Mouse (Mus musculus): ENCODE measurements at regions not wholly inside any gene's neighbourhood (a gene's known extent, or its start where the extent isn't known, plus 50 kb on each side); places are given as distances from the start of the nearest gene placed in this dataset.

- Histone ChIP-seq H3K27me3 (ENCODE audit: control insufficient read depth, insufficient read depth, low read length, poor library complexity, severe bottlenecking) (0 out of 2 replicates have a peak, but pooled peaks cover 2% of the 10 kb centered on the region), H3K36me3 (ENCODE audit: control insufficient read depth, insufficient read depth, low read length, poor library complexity, severe bottlenecking) (no peaks in the 10 kb centered on the region)
- peak; percentile 50 for DNase-seq (ENCODE audit: low read depth, low spot score)
Measured at GRCm38 (mm10) chr2:61401636-61402587, 176.5 kb upstream of the Tank start.

DNA sequence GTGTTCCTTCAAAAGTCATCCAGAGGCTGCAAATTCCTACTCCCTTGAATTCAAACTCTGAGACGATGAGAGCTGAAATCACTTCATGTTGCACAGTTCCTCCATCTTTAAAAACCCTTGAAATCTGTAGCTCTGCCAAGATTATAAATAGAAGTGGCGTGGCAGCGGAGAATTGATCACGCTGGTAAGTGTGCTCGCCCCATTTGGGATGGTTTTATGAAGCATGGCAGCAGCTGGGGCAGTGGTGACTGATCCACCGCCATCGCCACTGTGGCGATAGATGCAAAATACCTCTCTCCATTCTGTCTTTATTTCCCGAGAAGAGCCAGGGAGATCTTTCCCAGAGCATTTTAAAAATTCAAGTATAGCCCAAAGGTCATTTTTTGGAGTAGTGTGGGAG lies 179.8 kb upstream of the Tank start:
- H3K27me3 ChIP-seq (ENCODE audit: control insufficient read depth, insufficient read depth, low read length, poor library complexity, severe bottlenecking) = 0 out of 2 replicates have a peak, but pooled peaks cover 2% of the 10 kb centered on the region
- DNase-seq (ENCODE audit: low read depth, low spot score) = no peak
- H3K36me3 ChIP-seq (ENCODE audit: control insufficient read depth, insufficient read depth, low read length, poor library complexity, severe bottlenecking) = no peaks in the 10 kb centered on the region

GRCm38 (mm10) chr2:61389622-61390021 lies 188.8 kb upstream of the Tank start:
- Histone ChIP-seq H3K27me3 (ENCODE audit: control insufficient read depth, insufficient read depth, low read length, poor library complexity, severe bottlenecking) (no peaks in the 10 kb centered on the region), H3K36me3 (ENCODE audit: control insufficient read depth, insufficient read depth, low read length, poor library complexity, severe bottlenecking) (no peaks in the 10 kb centered on the region)
- DNase-seq (ENCODE audit: low read depth, low spot score) = no peak

- no peaks in the 10 kb centered on the region for H3K36me3 ChIP-seq (ENCODE audit: control insufficient read depth, insufficient read depth, low read length, poor library complexity, severe bottlenecking)
- H3K27me3 ChIP-seq (ENCODE audit: control insufficient read depth, insufficient read depth, low read length, poor library complexity, severe bottlenecking) = no peaks in the 10 kb centered on the region
- no peak for DNase-seq (ENCODE audit: low read depth, low spot score)
Measured at GRCm38 (mm10) chr2:61389207-61389606, 189.2 kb upstream of the Tank start.

GRCm38 (mm10) chr2:61387561-61387960 lies 190.8 kb upstream of the Tank start:
- Histone ChIP-seq H3K36me3 (ENCODE audit: control insufficient read depth, insufficient read depth, low read length, poor library complexity, severe bottlenecking) (no peaks in the 10 kb centered on the region), H3K27me3 (ENCODE audit: control insufficient read depth, insufficient read depth, low read length, poor library complexity, severe bottlenecking) (no peaks in the 10 kb centered on the region)
- no peak for DNase-seq (ENCODE audit: low read depth, low spot score)

- DNase-seq (ENCODE audit: low read depth, low spot score) = no peak
- no peaks in the 10 kb centered on the region for H3K36me3 ChIP-seq (ENCODE audit: control insufficient read depth, insufficient read depth, low read length, poor library complexity, severe bottlenecking)
- H3K27me3 ChIP-seq (ENCODE audit: control insufficient read depth, insufficient read depth, low read length, poor library complexity, severe bottlenecking) = no peaks in the 10 kb centered on the region
Measured at GRCm38 (mm10) chr2:61386966-61387365, 191.4 kb upstream of the Tank start.

GRCm38 (mm10) chr2:61384467-61384866 lies 193.9 kb upstream of the Tank start:
- no peak for DNase-seq (ENCODE audit: low read depth, low spot score)
- Histone ChIP-seq H3K36me3 (ENCODE audit: control insufficient read depth, insufficient read depth, low read length, poor library complexity, severe bottlenecking) (no peaks in the 10 kb centered on the region), H3K27me3 (ENCODE audit: control insufficient read depth, insufficient read depth, low read length, poor library complexity, severe bottlenecking) (no peaks in the 10 kb centered on the region)

DNA sequence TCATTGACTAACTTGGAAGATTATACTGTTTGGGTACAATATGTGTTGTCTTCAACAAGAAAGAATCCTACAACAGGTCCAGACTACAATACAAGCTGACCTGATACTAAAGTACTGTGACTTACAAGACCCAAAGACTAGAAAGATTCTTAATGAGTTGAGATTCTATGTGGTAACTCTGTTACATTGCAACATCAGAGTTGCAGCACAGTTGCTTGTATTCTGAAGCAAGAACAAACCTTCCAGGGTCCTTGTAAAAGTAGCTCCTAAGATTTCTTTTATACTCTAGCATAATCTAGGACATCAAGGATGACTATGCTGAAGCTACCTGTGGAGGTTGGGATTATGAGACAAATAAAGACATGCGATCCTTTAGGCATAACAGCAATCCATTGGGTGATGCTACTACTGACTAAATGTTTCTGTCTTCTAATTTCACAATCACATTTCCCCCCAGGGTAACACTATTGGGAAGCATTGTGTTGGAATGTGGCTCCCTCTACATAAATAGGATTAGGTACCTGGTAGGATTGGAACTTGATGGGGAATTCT lies 194.6 kb upstream of the Tank start:
- no peak for DNase-seq (ENCODE audit: low read depth, low spot score)
- H3K36me3 ChIP-seq (ENCODE audit: control insufficient read depth, insufficient read depth, low read length, poor library complexity, severe bottlenecking) = no peaks in the 10 kb centered on the region
- H3K27me3 ChIP-seq (ENCODE audit: control insufficient read depth, insufficient read depth, low read length, poor library complexity, severe bottlenecking) = no peaks in the 10 kb centered on the region

- Histone ChIP-seq H3K27me3 (ENCODE audit: control insufficient read depth, insufficient read depth, low read length, poor library complexity, severe bottlenecking) (no peaks in the 10 kb centered on the region), H3K36me3 (ENCODE audit: control insufficient read depth, insufficient read depth, low read length, poor library complexity, severe bottlenecking) (no peaks in the 10 kb centered on the region)
- DNase-seq (ENCODE audit: low read depth, low spot score) = no peak
Measured at GRCm38 (mm10) chr2:61379076-61379475, 199.3 kb upstream of the Tank start.

GRCm38 (mm10) chr2:61378297-61378696 lies 200.1 kb upstream of the Tank start:
- Histone ChIP-seq H3K36me3 (ENCODE audit: control insufficient read depth, insufficient read depth, low read length, poor library complexity, severe bottlenecking) (no peaks in the 10 kb centered on the region), H3K27me3 (ENCODE audit: control insufficient read depth, insufficient read depth, low read length, poor library complexity, severe bottlenecking) (no peaks in the 10 kb centered on the region)
- no peak for DNase-seq (ENCODE audit: low read depth, low spot score)

DNA sequence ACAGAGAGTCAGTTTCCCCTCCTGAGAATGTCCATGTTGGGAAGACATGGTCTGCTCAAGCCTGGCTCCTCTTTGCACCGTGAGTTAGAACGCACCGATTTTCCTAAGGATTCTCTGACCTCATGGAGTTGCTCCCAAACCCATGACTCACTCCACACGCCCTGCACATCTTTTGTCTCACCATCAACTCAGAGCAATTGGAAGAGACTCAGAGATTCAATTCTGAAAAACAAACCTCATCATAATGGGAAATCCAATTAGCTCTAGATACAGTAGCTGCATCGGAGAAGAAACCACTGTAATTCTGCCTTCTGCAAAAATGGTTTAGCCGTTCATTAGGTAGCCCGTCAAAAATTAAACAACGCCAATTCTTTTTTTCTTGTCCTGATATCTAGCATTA lies 200.6 kb upstream of the Tank start:
- DNase-seq (ENCODE audit: low read depth, low spot score) = no peak
- no peaks in the 10 kb centered on the region for H3K36me3 ChIP-seq (ENCODE audit: control insufficient read depth, insufficient read depth, low read length, poor library complexity, severe bottlenecking)
- no peaks in the 10 kb centered on the region for H3K27me3 ChIP-seq (ENCODE audit: control insufficient read depth, insufficient read depth, low read length, poor library complexity, severe bottlenecking)

DNA sequence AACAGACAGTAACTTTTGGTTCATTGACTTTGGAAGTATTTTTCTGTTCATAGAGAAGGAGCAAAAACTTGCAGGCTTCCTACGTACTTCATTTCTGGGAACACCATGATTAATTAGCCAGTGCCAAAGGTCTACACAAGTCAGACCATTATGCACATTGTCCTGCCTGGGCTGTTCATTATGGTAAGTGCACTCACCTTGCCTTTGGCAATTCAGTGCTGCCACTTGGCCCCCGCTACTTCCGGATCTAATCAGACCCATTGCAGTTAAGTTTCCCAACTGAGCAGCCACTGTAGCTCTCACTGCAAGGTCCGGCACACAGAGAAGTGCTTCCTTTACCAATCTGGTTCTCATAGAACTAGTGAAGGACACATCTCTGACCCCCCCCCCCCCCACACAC lies 215.8 kb upstream of the Tank start:
- Histone ChIP-seq H3K27me3 (ENCODE audit: control insufficient read depth, insufficient read depth, low read length, poor library complexity, severe bottlenecking) (no peaks in the 10 kb centered on the region), H3K36me3 (ENCODE audit: control insufficient read depth, insufficient read depth, low read length, poor library complexity, severe bottlenecking) (no peaks in the 10 kb centered on the region)

DNA sequence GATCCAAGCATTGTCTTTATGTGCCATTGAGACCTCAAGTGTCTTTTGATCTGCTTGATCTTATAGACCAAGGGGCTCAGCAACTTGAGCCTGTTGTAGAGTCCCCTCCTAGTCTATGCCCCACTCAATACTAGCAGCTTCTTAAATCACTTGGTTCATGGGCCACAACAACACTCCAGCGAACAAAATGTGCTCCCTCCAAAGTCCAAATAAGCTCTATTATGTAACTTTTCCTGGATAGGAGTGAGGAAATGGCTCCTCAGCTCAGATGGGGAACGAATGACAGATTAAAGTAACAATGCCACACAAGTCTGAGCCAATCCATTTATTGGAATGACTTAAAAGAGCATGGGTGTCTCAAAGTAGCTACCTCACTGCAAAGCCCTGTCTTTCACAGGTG lies 217.0 kb upstream of the Tank start:
- DNase-seq (ENCODE audit: low read depth, low spot score) = no peak
- Histone ChIP-seq H3K27me3 (ENCODE audit: control insufficient read depth, insufficient read depth, low read length, poor library complexity, severe bottlenecking) (no peaks in the 10 kb centered on the region), H3K36me3 (ENCODE audit: control insufficient read depth, insufficient read depth, low read length, poor library complexity, severe bottlenecking) (no peaks in the 10 kb centered on the region)

More for the DNA sequence above, 215.8 kb upstream of the Tank start:
- DNase-seq (ENCODE audit: low read depth, low spot score) = no peak

DNA sequence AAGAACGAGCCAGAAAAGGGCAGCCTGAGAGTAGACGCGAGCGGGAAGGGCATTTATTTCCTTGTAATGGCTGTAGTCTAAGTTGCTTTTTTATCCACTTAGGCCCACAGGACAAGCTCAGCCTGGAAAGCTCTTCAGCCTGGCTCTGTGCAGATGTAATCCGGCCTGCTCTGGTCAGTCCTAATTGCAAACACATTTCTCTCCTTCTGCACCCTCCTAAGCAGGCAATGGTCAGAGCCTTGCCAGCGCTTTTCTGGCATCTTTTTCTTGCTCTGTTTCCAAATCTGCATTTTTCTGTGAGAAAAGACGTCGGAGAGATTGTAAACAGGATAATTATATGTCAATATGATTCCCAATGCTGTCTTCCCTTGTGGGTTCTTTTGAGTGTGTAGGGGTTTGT lies 224.3 kb upstream of the Tank start:
- DNase-seq (ENCODE audit: low read depth, low spot score) = no peak
- Histone ChIP-seq H3K36me3 (ENCODE audit: control insufficient read depth, insufficient read depth, low read length, poor library complexity, severe bottlenecking) (no peaks in the 10 kb centered on the region), H3K27me3 (ENCODE audit: control insufficient read depth, insufficient read depth, low read length, poor library complexity, severe bottlenecking) (no peaks in the 10 kb centered on the region)

DNA sequence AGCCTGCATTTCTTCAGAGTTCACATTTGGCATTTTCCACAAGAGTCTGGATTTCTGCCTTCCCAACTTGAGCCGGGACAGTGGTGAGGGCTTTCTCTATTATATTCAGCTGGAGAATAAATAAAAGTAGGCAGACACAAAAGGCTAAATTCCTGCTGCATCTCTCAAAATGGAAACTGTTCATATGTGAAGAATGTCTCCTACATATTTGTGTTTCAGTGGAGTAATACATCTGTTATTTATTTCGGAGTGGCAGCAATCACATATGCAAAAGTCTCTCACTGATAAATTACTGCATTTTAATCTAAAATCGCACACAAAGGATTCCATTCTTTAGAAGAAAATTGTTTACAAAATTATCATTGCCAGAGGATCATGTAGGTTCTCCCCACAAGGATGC lies 230.9 kb upstream of the Tank start:
- Histone ChIP-seq H3K27me3 (ENCODE audit: control insufficient read depth, insufficient read depth, low read length, poor library complexity, severe bottlenecking) (no peaks in the 10 kb centered on the region), H3K36me3 (ENCODE audit: control insufficient read depth, insufficient read depth, low read length, poor library complexity, severe bottlenecking) (no peaks in the 10 kb centered on the region)
- no peak for DNase-seq (ENCODE audit: low read depth, low spot score)

Data from splenic B cell, adult 2 months (primary cell).